Mouse (Mus musculus): ENCODE measurements around the gene AI661453. TPM values are rescaled to one million over a fixed set of nuclear protein-coding genes. Genes with fewer than 3 reads are reported as not detected.

Gene AI661453
- polyA plus RNA-seq, 1 experiment from 2014 or later = 4.6 TPM

DNA sequence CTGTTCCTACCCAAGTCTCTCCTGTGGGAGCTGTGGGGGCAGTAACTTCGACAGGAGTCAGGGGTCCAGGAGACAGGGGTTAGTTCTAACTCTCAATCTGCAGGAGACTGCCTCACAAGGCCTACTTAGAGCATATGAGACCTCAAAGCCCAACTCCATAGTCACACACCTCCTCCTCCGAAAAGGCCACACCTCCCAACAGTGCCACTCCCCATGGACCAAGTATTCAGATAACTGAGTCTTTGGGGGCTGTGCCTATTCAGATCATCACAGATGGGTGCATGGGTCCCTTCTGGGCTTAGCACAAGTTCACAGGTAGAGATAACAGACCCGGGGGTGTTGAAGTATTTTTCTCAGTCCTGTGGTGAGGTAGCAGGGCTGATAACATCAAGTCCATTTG, 25.3 kb downstream of the AI661453 start:
- H3K9me3 ChIP-seq (ENCODE audit: control insufficient read depth, low read length) = no peaks in the 10 kb centered on the region
- 51% methylated on average over 3 of the region's 3 CpGs for WGBS
- H3K36me3 ChIP-seq (ENCODE audit: control insufficient read depth, insufficient read depth, low read length) = no peaks in the 10 kb centered on the region
- H3K27ac ChIP-seq (ENCODE audit: low read length) = 0 out of 2 replicates have a peak overlapping the region, but pooled peaks have one; percentile 33
- H3K27me3 ChIP-seq (replicated peaks; ENCODE audit: control insufficient read depth, insufficient read depth, low read length) = no peaks in the 10 kb centered on the region
- peaks cover 46% of the 10 kb centered on the region for H3K4me1 ChIP-seq (ENCODE audit: control insufficient read depth, insufficient read depth, low read length)
- H3K9ac ChIP-seq (ENCODE audit: low read depth, low read length) = no peak overlapping the region
- H3K4me2 ChIP-seq (ENCODE audit: low read depth, low read length) = no peak overlapping the region
- no peak for ATAC-seq
- no peak overlapping the region for H3K4me3 ChIP-seq (ENCODE audit: low read length)

DNA sequence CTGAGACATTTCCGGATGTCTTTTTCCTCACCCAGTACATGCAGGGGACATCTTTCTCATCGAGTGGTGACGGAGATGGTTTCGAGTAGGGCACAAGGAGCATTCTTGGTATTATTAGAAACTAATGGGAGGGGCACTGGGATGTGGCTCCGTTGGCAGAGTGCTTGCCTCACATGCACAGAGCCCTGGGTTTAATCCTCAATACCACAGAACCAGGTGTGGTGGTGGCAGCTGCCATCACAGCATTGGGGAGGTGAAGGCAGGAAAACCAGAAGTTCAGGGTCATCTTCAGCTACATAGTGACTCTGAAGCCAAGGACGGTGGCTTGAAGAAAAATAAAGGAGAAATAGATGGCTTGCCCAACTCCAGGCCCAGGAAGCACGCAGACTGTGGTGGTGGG, 25.8 kb downstream of the AI661453 start:
- no peak for ATAC-seq
- no peaks in the 10 kb centered on the region for H3K36me3 ChIP-seq (ENCODE audit: control insufficient read depth, insufficient read depth, low read length)
- no peaks in the 10 kb centered on the region for H3K27me3 ChIP-seq (replicated peaks; ENCODE audit: control insufficient read depth, insufficient read depth, low read length)
- no peak overlapping the region for H3K4me2 ChIP-seq (ENCODE audit: low read depth, low read length)
- H3K9ac ChIP-seq (ENCODE audit: low read depth, low read length) = no peak overlapping the region
- no peak overlapping the region for H3K4me3 ChIP-seq (ENCODE audit: low read length)
- peak overlapping the region; percentile 50 for H3K27ac ChIP-seq (ENCODE audit: low read length)
- no peaks in the 10 kb centered on the region for H3K9me3 ChIP-seq (ENCODE audit: control insufficient read depth, low read length)
- H3K4me1 ChIP-seq (ENCODE audit: control insufficient read depth, insufficient read depth, low read length) = peaks cover 46% of the 10 kb centered on the region
- WGBS = 62% methylated on average over 7 of the region's 7 CpGs

DNA sequence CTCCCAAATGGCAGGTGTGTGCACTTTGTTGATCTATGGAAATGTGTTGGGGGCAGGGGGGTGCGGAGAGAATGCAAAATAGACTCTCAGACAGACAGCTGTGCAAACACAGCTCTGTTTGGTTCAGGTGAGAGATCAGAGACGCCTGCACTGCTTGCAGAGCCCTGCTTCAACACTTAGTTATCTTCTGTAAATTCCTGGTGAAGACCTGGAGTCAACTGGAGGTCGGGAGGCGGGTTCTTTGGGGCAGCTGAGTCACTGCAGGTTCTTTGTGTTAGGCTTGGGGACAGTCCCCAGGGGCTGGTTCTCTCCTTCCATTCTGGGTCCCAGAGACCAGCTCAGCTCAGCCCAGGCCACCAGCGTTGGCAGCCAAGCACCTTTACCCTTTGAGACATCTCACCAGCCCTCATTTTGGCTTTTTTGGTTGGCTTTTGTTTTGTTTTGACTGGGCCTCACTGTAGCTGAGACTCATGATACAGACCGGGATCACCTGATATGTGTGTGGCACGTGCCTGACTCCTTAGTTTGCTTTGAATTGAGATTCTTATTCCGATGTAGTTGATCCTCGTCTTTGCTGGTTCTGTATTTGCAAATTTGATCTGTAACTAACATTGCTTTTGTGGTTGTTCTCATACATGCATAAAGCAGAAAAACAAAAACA, 26.4 kb downstream of the AI661453 start:
- peak overlapping the region; percentile 50 for H3K27ac ChIP-seq (ENCODE audit: low read length)
- H3K4me2 ChIP-seq (ENCODE audit: low read depth, low read length) = no peak overlapping the region
- H3K9ac ChIP-seq (ENCODE audit: low read depth, low read length) = no peak overlapping the region
- H3K4me3 ChIP-seq (ENCODE audit: low read length) = no peak overlapping the region
- ATAC-seq = peak; percentile 66
- H3K36me3 ChIP-seq (ENCODE audit: control insufficient read depth, insufficient read depth, low read length) = no peaks in the 10 kb centered on the region
- no peaks in the 10 kb centered on the region for H3K27me3 ChIP-seq (replicated peaks; ENCODE audit: control insufficient read depth, insufficient read depth, low read length)
- no peaks in the 10 kb centered on the region for H3K9me3 ChIP-seq (ENCODE audit: control insufficient read depth, low read length)
- peaks cover 46% of the 10 kb centered on the region for H3K4me1 ChIP-seq (ENCODE audit: control insufficient read depth, insufficient read depth, low read length)
- WGBS = 40% methylated on average over 9 of the region's 9 CpGs

DNA sequence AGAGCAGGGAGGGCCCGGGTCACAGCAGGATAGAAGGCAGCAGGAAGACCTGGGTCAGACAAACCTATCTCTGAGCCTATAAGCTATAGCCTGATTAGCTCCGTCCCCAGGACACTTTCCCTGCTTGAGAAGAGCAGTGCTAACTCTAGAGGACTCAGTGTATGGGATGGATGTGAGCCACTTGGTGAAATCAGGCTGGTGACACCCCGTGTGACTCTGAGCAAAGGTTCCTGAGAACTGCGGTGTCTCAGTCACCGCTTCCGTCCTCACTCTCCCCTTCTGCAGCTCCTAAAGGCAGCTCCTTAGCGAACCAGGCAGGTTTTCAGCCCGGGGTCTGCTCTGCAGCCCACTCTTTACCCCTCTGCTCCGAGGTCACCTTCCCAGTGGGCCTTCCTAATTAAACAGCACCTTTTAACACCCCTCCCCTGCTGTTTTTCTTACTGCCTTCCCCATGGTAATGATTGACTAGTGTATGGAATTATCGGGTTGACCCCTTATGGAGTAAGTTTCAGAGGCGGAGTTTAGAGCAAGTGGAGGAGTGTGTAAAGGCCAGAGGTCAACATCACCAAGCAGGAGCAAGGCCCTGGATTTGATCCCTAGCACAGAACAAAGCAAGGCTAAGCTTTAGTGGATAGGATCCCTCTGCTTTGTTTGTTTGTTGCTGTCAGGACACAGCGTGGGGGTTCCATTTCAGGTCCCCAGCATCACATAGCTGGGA, 28.0 kb downstream of the AI661453 start:
- ATAC-seq = peak; percentile 76
- WGBS = 42% methylated on average over 12 of the region's 12 CpGs
- H3K27ac ChIP-seq (ENCODE audit: low read length) = peak overlapping the region; percentile 75
- peaks cover 3% of the 10 kb centered on the region; the same call in 1 of the 2 replicates for H3K27me3 ChIP-seq (replicated peaks; ENCODE audit: control insufficient read depth, insufficient read depth, low read length)
- peak overlapping the region; percentile 51 for H3K9ac ChIP-seq (ENCODE audit: low read depth, low read length)
- peak overlapping the region; percentile 28; the same call in 1 of the 2 replicates for H3K4me2 ChIP-seq (ENCODE audit: low read depth, low read length)
- no peaks in the 10 kb centered on the region for H3K9me3 ChIP-seq (ENCODE audit: control insufficient read depth, low read length)
- 0 out of 2 replicates have a peak, but pooled peaks cover 2% of the 10 kb centered on the region for H3K36me3 ChIP-seq (ENCODE audit: control insufficient read depth, insufficient read depth, low read length)
- peaks cover 53% of the 10 kb centered on the region for H3K4me1 ChIP-seq (ENCODE audit: control insufficient read depth, insufficient read depth, low read length)
- H3K4me3 ChIP-seq (ENCODE audit: low read length) = 0 out of 2 replicates have a peak overlapping the region, but pooled peaks have one; percentile 8

DNA sequence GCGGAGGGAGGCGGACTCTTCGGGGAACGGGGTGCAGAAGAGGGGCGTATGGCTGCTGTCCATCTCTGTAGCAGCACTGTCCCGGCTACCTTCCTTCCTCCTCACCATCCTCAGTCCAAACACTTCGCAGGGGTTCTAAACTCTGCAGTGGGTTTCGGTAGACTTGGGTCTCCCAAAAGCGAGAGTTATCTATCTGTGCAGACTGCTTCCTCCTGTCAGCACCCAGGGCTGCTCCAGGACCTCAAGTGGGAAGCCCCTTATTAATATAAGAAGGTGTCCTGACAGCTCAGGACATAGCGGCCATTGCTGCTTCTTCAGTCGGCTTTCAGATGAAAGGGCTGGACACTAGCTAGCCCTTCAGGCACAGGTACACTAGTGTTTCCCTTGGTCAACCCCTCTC, 28.6 kb downstream of the AI661453 start:
- Histone ChIP-seq H3K4me3 (ENCODE audit: low read length) (no peak overlapping the region), H3K9ac (ENCODE audit: low read depth, low read length) (no peak overlapping the region), H3K27me3 (replicated peaks; ENCODE audit: control insufficient read depth, insufficient read depth, low read length) (peaks cover 3% of the 10 kb centered on the region; the same call in 1 of the 2 replicates), H3K4me2 (ENCODE audit: low read depth, low read length) (no peak overlapping the region), H3K4me1 (ENCODE audit: control insufficient read depth, insufficient read depth, low read length) (peaks cover 53% of the 10 kb centered on the region), H3K36me3 (ENCODE audit: control insufficient read depth, insufficient read depth, low read length) (0 out of 2 replicates have a peak, but pooled peaks cover 2% of the 10 kb centered on the region), H3K27ac (ENCODE audit: low read length) (no peak overlapping the region), H3K9me3 (ENCODE audit: control insufficient read depth, low read length) (no peaks in the 10 kb centered on the region)
- ATAC-seq = 0 out of 2 replicates have a peak, but pooled peaks have one; percentile 0
- 77% methylated on average over 11 of the region's 11 CpGs for WGBS

DNA sequence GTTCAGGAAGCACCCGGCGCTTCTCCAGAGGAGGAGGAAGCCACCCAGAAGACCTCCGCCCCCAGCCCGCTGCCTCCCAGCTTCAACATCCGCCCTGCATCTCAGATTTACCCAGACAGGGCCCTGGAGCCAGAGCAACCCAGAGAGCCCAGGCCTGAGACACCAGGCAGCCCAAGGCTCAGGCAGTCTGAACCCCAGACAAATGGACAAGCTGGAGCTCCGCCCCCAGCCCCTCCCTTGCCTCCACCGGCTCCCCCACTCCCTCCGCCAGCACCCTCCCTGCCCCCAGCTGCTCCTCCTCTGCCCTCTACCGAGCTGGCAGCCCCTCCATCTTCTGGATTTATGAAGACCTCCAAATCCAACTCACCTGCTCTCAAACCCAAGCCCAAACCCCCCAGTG, 29.9 kb downstream of the AI661453 start:
- ATAC-seq = no peak
- Histone ChIP-seq H3K9ac (ENCODE audit: low read depth, low read length) (no peak overlapping the region), H3K36me3 (ENCODE audit: control insufficient read depth, insufficient read depth, low read length) (0 out of 2 replicates have a peak, but pooled peaks cover 2% of the 10 kb centered on the region), H3K4me3 (ENCODE audit: low read length) (no peak overlapping the region), H3K9me3 (ENCODE audit: control insufficient read depth, low read length) (no peaks in the 10 kb centered on the region), H3K27me3 (replicated peaks; ENCODE audit: control insufficient read depth, insufficient read depth, low read length) (peaks cover 3% of the 10 kb centered on the region; the same call in 1 of the 2 replicates), H3K4me1 (ENCODE audit: control insufficient read depth, insufficient read depth, low read length) (peaks cover 52% of the 10 kb centered on the region), H3K4me2 (ENCODE audit: low read depth, low read length) (no peak overlapping the region), H3K27ac (ENCODE audit: low read length) (no peak overlapping the region)
- 39% methylated on average over 9 of the region's 9 CpGs for WGBS

DNA sequence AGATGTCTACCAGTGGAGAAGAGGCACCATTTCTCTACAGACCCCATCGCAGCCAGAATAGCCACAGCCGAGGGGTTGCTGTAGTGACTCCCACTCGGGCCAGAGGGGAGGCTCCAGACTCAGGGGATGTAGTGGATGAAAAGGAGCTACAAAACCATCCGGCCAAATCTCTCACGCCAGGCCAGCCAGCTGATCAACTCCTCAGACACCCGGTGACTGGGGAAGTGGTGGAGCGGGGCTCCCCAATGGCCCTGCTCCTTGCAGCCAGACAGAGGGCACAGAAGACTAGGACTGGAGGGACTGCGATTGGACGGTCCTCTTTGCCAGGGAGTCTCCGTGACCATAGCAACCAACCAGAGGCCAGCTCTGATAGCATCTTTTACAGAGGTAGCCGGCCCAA, 31.2 kb downstream of the AI661453 start:
- H3K27me3 ChIP-seq (replicated peaks; ENCODE audit: control insufficient read depth, insufficient read depth, low read length) = peaks cover 3% of the 10 kb centered on the region; the same call in 1 of the 2 replicates
- H3K4me3 ChIP-seq (ENCODE audit: low read length) = no peak overlapping the region
- peaks cover 44% of the 10 kb centered on the region for H3K4me1 ChIP-seq (ENCODE audit: control insufficient read depth, insufficient read depth, low read length)
- no peaks in the 10 kb centered on the region for H3K9me3 ChIP-seq (ENCODE audit: control insufficient read depth, low read length)
- WGBS = 72% methylated on average over 11 of the region's 11 CpGs
- H3K9ac ChIP-seq (ENCODE audit: low read depth, low read length) = no peak overlapping the region
- no peak for ATAC-seq
- 0 out of 2 replicates have a peak, but pooled peaks cover 2% of the 10 kb centered on the region for H3K36me3 ChIP-seq (ENCODE audit: control insufficient read depth, insufficient read depth, low read length)
- H3K4me2 ChIP-seq (ENCODE audit: low read depth, low read length) = no peak overlapping the region
- H3K27ac ChIP-seq (ENCODE audit: low read length) = no peak overlapping the region

DNA sequence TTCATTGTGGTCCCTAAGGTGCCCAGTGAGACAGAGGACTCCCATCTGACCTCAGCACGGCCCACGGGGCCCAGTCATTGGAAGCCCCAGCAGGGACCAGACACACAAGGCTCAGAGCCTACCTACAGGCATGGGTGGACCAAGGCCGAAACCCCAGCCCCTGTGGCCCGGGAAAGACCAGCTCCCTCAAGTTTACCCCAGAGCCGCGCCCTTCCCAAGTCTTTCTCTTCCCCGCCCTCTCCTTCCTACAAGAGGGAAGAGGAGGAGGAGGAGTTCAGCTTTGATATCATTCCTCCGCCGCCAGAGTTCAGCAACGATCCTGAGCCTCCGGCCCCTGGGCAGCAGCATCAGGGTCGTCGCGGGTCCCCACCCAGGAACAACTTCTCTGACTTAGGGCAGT, 31.6 kb downstream of the AI661453 start:
- Histone ChIP-seq H3K9me3 (ENCODE audit: control insufficient read depth, low read length) (no peaks in the 10 kb centered on the region), H3K36me3 (ENCODE audit: control insufficient read depth, insufficient read depth, low read length) (0 out of 2 replicates have a peak, but pooled peaks cover 2% of the 10 kb centered on the region), H3K4me2 (ENCODE audit: low read depth, low read length) (peak overlapping the region; percentile 39), H3K4me1 (ENCODE audit: control insufficient read depth, insufficient read depth, low read length) (peaks cover 42% of the 10 kb centered on the region), H3K27me3 (replicated peaks; ENCODE audit: control insufficient read depth, insufficient read depth, low read length) (peaks cover 3% of the 10 kb centered on the region; the same call in 1 of the 2 replicates), H3K4me3 (ENCODE audit: low read length) (peak overlapping the region; percentile 31), H3K9ac (ENCODE audit: low read depth, low read length) (peak overlapping the region; percentile 54), H3K27ac (ENCODE audit: low read length) (no peak overlapping the region)
- ATAC-seq = no peak
- WGBS = 30% methylated on average over 14 of the region's 14 CpGs

DNA sequence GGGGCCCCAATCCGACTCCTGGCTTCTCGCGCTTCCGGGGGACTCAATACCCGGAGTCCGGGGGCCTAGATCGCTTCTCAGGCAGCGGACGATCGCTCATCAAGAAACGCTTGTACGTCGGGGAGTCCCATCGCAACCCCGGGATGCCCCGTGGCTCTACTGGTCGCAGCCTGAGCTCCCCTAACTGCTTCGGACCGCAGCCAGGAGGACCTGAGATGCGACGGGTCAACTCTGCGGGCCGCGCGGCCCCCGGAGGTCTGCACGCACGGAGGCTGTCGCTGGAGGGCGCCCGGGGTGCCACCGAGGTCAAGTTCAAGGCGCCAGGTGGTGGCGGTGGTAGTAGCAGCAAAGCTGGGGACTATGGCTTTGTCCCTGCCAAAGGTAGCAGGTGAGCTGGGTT, 32.1 kb downstream of the AI661453 start:
- peak overlapping the region; percentile 54 for H3K9ac ChIP-seq (ENCODE audit: low read depth, low read length)
- peak overlapping the region; percentile 31 for H3K4me3 ChIP-seq (ENCODE audit: low read length)
- H3K36me3 ChIP-seq (ENCODE audit: control insufficient read depth, insufficient read depth, low read length) = 0 out of 2 replicates have a peak, but pooled peaks cover 2% of the 10 kb centered on the region
- no peaks in the 10 kb centered on the region for H3K9me3 ChIP-seq (ENCODE audit: control insufficient read depth, low read length)
- H3K4me1 ChIP-seq (ENCODE audit: control insufficient read depth, insufficient read depth, low read length) = peaks cover 40% of the 10 kb centered on the region
- peak overlapping the region; percentile 39 for H3K4me2 ChIP-seq (ENCODE audit: low read depth, low read length)
- H3K27ac ChIP-seq (ENCODE audit: low read length) = no peak overlapping the region
- no peak for ATAC-seq
- 31% methylated on average over 34 of the region's 34 CpGs for WGBS
- H3K27me3 ChIP-seq (replicated peaks; ENCODE audit: control insufficient read depth, insufficient read depth, low read length) = peaks cover 3% of the 10 kb centered on the region; the same call in 1 of the 2 replicates

All from intestine, embryonic 16.5 days (tissue).